Mouse (Mus musculus) adrenal gland, postnatal 25 days (tissue): ENCODE data around the gene Socs2. TPM values are rescaled to one million over a fixed set of nuclear protein-coding genes. Genes with fewer than 3 reads are reported as not detected.
"Not testable (repeated sequence)": the region's sequence is repeated elsewhere in the genome, so short reads cannot be mapped to it uniquely, and the experiment has no call there.

ENCODE experiments used
- DNase-seq: peaks from one replicate; pipeline ENCODE4 v3.0.0; 2021; ENCODE audit warnings: mixed read lengths
- total RNA-seq: library from RNA; stranded (reverse); gene quantifications from 2 replicates; pipeline ENCODE4 v1.2.3, GENCODE M21; 2021

Gene Socs2
- total RNA-seq, 1 experiment from 2014 or later: 19.8 TPM

DNA sequence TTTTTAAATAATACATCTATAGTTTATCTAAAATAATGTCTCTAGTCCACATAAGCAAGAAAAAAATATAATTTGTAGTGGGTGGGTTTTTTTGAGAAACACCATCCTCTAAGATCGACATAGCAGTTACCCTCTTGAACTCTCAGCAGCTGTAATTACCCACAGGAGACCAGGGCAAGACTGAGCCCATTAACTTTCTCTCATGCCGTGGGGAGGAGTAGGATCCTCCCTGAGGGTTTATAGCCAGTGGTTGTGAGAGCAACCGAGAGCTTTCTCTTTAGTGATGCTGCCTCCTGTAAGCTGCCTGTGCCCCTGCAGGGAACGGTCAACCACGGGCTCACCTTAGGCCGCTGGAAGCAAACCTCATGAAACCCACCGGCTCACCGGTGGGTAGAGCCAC, 24.9 kb downstream of the Socs2 start:
- no peak for DNase-seq

DNA sequence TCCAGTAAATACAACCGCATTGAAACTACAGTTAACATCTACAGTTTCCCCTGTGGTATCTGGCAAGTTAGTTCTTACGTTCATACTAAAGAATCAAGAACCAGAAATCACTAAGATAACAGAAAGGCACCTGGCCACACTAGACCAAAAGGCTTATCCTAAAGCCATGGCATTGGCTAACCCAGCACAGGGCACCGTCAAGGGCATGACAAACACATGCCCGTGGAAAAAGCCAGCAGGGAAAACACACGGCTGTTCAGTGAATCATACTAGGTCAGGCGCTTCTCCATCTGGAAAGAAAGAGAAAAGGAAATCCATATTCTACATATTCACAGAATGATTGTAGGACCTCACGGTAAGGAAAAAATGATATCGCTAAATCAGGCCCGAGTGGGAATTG, 26.1 kb downstream of the Socs2 start:
- peak; percentile 38 for DNase-seq

DNA sequence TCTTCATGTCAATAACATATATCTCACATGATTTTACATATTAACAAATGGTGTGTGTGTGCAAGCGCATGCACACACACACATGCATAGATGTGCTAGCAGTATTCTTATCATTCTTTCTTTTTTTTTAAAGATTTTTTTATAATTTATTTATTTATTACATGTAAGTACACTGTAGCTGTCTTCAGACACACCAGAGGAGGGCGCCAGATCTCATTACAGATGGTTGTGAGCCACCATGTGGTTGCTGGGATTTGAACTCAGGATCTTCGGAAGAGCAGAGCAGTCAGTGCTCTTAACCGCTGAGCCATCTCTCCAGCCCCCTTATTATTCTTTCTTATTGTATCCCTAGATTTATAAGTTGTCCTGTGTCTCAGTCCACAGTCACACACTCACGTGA, 27.2 kb downstream of the Socs2 start:
- not testable (repeated sequence) for DNase-seq

DNA sequence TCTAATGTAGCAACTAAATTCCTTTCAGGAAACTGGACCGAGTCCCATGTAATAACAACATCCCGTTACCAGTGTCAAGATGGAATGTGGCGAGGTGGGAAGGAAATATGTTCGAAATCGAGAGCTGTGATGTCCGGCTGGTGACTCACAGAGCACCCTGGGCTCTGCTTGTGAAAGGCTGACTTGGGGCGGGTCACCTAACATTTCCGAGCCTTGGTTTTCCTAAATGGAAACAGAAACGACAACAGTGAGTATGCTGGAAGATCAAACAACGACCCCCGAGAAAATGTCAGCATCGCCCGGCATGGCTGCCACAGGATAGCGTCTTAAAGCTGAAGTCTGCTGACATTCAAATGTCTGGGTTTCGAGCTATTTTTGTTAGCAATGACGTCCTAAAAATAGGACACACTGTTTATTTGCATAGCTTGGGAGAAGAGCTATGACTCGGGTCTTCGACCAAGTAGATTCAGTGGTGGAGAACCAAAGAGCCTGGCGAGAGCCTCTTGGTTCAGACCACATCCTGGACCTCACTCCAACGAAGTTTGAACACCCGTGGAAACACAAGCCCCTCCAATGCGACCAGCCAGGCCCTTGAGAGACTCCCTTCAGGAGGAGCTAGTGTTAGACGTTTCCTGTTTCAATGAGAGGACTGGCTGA, 28.0 kb downstream of the Socs2 start:
- no peak for DNase-seq

DNA sequence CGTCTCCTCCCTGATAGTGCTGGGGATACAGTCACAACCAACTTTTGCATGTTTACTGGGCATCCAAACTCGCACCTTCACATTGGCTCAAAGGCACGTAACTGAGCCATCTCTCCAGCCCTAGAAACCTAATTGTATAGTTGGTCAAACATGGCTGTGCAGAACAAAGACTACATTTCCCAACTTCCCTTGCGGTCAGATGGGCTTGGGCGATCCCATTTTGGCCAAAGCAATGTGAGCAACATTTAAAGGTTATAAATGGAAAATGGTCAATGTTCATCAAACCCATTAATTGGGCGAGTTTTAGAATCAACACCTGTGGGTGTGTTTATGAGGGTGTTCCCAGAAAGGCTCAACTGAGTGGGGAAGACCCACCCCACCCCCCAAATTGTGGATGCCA, 30.5 kb downstream of the Socs2 start:
- DNase-seq: no peak

DNA sequence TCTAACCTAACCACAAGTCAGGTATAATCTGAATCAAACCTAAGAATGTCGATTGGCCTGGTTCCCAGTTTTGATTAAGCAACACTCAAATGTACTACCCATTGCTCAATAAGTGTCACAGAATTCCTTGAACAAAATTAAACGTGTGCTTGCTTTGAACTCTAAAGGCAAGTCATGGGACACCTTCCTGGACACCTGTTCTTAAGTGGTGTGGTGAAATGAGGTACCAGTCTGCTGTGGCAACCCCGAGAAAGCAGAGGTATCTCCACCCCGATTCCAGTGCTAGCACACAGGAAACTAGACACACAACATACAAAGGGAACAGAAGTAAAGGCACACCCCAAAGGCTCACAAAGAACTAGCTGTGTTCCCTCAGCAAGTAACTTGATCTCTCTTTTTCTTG, 31.2 kb downstream of the Socs2 start:
- DNase-seq: no peak

DNA sequence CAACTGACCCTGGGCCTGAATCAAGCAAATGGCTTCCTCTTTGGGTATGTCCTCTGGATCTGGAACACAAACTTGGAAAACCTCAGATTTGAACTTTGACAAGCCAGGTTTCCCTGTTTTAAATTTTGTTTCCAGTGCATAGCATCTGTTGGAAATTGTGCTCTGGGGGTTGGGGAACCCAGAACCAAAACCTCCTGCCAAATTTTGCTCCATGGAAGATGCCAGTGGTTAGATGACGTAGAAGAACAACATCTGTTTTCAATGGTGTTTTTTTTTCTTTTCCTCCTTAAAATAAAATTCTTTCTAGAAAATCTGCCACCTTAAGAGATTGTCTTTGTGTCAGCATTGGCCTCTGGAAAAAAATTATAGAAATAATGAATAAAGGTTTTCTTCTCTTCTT, 31.9 kb downstream of the Socs2 start:
- DNase-seq: no peak

DNA sequence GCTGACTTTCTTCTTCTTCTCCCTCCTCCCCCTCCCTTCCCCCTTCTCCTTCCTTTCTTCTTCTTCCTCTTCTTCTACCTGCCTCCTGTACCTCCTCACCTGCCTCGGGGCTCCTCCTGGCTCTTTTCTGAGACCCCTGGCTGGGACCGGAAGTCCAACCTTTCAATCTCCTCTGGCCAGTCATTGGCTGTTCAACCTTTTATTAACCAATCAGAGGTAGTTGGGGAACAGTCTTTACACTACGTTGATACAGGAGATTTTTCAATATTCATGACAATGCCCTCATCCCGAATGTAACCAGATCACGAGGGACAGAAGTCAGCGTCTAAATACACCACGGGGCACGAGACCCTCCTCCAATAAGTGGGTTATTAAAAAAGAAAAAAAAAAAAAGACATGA, 32.5 kb downstream of the Socs2 start:
- DNase-seq: no peak

DNA sequence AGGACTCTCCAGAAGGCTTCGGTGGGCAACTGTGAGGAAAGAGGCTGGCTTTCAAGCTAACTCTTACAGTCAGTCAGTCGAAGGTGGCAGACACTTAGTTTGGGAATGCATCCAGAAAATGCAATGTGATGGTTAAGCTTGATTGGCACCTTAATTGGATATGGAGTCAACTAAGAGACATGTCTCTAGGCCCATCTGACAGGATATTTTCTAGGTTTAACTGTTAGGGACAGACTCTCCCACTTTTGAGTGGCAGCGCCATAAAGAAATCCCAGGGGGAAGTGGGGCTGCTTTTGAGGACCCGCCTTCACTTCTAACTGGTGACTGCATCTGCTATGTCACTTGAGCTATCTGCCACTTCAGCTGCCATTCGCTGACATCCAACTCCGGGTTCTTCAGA, 43.6 kb downstream of the Socs2 start:
- no peak for DNase-seq

DNA sequence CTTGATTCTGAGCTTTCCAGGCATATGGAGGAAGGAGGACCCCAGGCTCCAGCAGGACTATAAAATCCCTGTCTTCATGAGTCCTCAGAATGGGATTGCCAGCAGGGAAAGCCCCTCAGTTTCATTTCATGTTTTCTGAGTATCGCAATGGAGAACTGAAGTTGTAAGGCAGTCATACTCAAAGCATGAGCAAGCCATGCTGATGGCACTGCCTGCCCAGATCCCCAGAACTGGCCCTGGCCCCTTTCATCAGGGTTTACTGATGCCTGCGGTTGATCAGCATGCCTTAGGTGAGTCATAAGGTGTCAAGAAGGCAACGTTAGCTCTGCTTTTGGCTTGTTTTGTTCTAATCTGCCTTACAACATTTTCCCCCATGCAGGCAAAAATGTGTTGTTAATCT, 45.0 kb downstream of the Socs2 start:
- no peak for DNase-seq

DNA sequence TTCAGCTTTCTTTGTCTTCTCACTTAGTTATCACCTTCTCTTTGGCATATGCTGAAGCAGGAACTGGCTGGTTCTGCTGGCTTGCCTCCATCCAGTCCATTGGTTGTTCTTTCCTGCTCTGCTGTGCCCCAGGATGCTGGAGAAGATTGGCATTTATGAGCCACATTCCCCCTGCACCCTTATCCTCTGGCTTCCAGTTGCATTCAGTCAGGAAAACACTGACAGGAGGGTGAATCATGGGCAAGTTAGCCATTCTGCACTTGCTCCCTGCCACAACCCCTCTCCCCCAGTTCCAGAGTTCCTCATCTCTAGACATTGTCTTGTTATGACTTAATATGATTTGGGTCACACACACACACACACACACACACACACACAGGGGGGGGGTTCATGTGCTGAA, 47.8 kb downstream of the Socs2 start:
- DNase-seq: no peak

DNA sequence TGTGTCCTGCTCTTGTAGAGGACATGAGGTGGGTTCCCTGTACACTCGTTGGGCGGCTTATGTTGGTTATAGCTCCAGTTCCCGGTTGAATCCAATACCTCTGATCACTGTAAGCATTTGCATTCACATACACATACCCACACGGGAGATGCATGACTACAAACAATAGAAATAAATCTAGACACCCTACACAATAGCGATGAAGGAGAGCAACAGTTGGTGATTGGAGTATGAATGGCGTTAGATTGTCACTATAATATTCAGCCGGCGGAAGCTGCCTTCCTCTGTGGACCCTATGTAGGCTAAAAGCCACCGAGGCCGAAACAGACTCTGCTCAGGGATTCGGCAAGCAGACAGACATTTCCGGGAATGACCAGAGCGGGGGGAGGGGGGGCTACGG, 48.8 kb downstream of the Socs2 start:
- no peak for DNase-seq

DNA sequence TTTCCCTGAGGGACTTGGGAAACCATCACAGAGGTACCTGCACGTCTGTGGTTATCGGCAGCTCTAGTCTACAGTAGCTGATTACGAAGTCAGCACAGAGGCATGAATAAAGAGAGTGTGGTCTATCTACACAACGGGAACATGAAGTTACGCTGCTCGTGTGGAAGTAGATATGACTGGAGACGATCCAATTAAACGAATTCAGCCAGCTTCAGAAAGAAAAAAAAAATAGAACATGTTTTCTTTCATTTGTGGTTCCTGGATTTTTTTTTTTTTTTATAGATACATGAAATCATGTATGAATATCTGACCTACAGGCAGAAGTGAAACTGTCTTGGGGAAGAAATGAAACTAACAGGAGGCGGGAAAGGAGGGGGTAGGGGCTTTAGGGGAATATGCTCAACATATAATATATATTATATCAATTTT, 49.3 kb downstream of the Socs2 start:
- no peak for DNase-seq

DNA sequence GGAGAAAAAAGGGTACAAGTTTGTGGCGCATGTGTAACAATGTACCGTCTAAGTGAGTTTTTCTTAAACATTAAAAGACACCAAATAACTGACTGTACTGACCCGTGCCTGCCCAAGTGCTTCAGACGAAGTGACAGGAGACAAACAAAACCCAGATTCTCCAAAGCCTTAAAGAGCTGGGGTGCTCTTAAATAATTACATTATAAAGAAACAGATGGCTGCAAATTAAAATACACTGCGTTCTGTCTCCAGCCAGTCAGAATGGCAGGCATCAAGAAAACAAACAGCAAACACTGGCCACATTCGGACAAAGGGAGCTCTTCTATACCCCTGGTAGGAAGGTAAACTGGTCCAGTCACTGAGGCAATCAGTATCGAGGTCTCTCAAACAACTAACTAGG, 49.7 kb downstream of the Socs2 start:
- DNase-seq: no peak

DNA sequence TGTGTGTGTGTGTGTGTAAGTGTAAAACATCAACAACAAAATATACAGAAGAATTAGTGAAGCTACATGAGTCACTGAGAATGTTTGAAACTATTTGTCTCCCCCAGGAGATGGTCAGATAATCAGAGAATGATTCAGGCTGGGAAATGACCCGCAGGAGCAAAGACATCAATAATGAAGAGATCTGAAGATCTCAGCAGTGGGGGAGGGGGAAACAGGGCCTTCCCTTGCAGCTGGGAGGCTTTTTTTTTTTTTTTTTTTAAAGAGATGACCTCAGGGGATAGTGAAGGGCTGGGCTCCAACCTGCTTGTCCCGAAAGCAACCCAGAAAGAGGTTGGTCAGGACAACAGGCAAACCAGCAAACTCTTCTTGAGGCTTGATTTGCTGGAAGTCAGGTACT, 54.7 kb downstream of the Socs2 start:
- DNase-seq: peak; percentile 5

DNA sequence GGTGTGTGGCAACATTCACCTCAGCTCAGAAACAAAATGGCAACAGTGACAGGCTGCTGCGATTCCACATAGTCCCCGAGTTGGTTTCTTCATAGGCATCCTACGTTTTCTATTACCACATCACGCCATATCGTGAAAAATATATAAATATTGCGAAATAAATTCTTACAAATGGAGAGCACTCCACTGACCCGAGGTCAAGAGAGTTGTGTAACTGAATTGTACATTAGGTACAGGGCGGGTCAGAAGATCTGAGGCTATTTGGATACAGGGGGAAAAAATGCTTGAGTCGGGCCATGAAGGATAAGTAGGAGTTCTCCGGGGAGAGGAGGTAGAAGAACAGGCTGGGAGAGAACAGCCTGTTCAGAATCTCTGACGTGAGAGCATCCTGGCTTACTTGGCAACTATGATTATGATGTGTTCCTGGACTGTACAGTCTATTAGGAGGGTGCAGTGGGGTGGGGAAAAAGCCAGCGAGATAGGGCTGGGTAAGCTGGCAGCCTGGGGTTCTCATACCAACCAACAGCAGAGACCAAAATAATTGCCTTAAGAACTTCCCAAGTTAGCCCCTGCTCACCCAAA, 55.6 kb downstream of the Socs2 start:
- no peak for DNase-seq

DNA sequence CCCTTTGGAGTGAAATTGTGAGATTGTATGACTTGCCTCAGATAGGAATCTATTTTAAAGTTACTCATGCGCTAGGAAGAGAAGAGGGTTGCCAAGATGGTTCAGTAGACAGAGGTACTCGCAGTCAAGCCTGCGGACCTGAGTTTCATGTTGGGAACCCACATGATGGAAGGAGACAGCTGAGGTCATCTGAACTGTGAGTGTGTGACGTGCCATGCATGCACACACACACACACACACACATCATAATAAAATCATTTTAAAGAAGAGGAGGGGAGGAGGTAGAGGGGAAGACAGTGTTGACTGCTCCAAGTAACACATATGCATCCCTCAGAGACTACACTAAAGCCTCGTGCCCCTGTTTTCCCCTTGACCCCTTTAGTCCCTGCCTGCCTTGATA, 56.9 kb downstream of the Socs2 start:
- DNase-seq: no peak

DNA sequence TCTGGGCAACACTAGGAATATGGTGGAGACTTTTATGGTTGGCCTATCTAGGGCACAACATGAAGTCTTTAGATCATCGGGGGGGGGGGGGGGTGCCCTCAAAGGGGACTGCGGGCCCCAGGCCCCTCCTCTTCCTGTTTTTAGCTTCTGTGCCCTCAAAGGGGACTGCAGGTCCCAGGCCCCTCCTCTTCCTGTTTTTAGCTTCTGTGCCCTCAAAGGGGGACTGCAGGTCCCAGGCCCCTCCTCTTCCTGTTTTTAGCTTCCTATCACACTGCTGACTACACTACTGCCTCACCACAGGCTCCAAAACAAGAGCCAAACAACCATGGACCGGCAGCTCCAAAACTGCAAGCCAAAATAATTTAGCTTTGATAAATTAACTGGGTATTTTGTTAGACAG, 59.3 kb downstream of the Socs2 start:
- DNase-seq: no peak

DNA sequence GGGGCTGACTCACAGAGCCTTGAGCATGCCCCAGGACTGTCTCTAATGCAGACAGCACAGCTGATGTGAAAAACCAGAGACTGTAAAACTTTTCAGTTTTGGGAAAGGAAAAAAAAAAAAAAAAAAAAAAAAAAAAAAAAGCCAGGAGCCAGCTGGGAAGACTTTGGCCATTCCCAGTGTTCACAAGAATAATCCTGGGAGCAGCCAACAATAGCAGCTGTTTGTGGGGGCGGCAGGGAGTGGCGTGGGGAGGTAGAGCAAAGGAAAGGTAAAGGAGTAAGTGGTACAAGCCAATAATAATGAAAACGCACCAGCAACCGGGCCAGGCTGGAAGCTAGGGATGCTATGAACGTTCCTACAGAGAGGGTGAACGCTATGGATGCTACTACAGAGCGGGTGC, 60.3 kb downstream of the Socs2 start:
- no peak for DNase-seq

DNA sequence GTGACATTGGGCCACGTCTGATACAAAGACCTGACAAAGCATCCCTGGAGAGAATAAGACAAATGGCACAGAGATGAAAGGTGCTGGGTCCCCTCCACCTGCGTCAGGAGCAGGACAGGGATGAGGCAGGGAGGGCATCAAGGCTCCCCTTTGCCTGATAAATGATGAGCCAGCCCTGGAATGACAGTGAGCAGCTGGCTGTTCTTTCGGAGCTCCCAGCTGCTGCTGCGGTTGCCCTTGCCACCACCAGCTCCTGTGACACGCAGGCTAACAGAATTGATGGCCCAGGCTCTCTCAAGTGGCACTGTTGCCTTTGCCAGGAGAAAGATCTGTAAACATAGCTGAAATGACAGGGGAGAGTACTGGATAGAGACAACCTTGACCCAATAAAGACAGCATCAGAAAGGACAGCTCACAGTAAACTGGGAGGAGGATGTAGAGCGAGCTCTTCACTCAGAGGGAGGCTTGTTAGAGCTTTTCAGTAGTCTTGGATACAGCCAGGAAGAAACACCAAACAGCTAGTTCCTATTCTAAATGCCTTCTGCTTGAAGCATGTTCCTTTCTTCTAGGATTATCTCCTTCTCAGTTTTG, 61.2 kb downstream of the Socs2 start:
- DNase-seq: peak; percentile 37

DNA sequence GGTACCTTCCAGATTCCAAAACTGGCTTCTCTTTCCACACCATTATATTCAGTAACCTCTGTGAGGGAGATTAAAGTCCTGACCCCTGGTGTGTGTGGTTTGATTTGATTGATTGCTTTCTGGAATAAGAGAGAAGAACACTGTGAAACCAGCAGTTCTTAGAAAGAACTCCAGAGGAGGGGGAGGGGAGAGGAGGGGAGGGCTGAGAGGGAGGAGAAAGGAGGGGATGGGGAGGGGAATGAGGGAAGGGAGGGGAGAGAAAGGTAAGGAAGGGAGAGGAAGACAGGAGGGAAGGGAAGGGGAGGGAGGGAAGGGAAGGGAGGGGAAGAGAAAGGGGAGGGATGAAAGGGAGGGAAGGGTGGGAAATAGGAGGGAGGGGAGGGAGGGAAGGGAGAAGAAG, 62.3 kb downstream of the Socs2 start:
- no peak for DNase-seq

DNA sequence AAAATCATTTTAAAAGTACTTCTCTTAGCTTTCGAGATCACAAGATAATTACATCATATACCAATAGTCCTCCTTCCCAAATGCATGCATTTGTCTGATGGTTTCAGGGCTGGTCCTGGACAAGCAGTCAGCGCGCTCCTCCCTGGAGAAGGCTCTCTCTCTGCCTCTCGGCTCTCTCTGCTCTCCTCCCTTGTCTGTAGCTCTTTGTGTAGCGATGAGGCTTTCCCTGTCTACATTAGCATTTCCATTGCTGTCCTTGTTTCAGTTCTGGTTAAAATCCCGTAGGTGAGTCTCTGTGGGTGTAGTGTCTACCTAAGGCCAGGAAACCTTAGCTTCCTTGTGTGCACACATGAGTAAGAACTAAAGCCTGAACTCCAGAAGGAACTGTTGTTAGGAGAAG, 62.9 kb downstream of the Socs2 start:
- DNase-seq: no peak

DNA sequence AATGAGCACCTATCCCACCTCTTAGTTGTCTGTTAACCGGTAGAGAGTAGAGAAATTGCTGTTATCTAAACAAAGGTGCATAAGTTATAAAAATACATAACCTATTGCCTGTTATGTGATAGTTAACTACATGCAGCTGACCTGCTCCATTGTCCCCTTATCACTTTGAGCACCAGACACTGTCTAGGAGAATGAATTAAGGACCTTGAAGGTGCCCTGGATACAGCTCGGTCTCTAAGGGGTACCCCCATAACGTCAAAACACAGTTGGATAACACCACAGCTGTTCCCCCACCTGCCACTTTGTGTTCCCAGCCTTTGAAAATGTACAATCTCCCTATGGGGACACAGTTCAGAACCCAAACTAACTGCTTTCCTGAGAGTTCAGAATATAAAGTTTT, 68.5 kb downstream of the Socs2 start:
- no peak for DNase-seq

DNA sequence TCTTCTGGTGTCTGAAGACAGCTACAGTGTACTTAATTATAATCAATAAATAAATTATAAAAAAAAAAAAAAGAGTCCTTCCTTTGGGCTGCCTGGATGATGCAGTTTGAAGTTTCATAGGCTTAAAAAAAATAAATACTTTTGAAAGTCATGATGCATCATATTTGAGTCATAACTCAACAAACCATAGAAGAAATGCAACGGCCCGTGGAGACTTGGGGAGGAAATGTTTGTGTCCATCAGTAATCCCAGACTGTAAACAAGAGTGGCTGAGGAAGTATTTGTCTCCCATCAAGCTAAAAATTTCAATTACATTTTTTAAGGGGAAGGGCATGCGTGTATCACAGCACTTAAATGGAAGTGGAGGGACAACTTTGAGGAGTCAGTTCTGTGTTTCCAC, 69.2 kb downstream of the Socs2 start:
- DNase-seq: no peak
